Mouse (Mus musculus) liver, embryonic 14.5 days (tissue): ENCODE measurements around the gene Cela3a. TPM values are rescaled to one million over a fixed set of nuclear protein-coding genes. Genes with fewer than 3 reads are reported as not detected.

Source experiments
- ATAC-seq: fragments of 200-750 bp; cut with Nextera tagmentation; 2 replicates; pipeline ENCODE4 v1.8.0; 2017; ENCODE audit warnings: moderate number of reproducible peaks, mild to moderate bottlenecking, moderate library complexity; ENCODE audit not compliant: insufficient read depth
- DNase-seq, 3 experiments: peaks; one replicate each; pipeline ENCODE4 v3.0.0-alpha.2; 2012 to 2013; ENCODE audit warnings: low read depth in 3 of 3, low spot score in 3 of 3
- H3K27ac ChIP-seq: fragments of 300-500 bp; sonication (generic); 2 replicates; pipeline ENCODE4 v1.5.1; 2014; ENCODE audit warnings: moderate library complexity, mild to moderate bottlenecking, control low read depth, inconsistent platforms
- H3K27me3 ChIP-seq: fragments of 300-500 bp; sonication (generic); 2 replicates; pipeline ENCODE4 v1.6.1; 2014; ENCODE audit warnings: mild to moderate bottlenecking, low read length, moderate library complexity; ENCODE audit not compliant: control insufficient read depth, insufficient read depth
- H3K36me3 ChIP-seq: fragments of 300-500 bp; sonication (generic); replicated peaks from 2 replicates; pipeline ENCODE4 v1.6.1; 2014; ENCODE audit warnings: low read depth; ENCODE audit not compliant: control insufficient read depth, insufficient read depth
- H3K4me1 ChIP-seq, 2 experiments: fragments of 200-500 bp in 1 of 2; fragments of 300-500 bp in 1 of 2; sonication (generic) in 1 of 2; replicated peaks; 2 replicates each; pipeline ENCODE4 v1.6.1; 2012 to 2014; ENCODE audit warnings: antibody characterized with exemption in 1 of 2, inconsistent platforms in 1 of 2, low read length in 1 of 2; ENCODE audit not compliant: control insufficient read depth in 2 of 2, insufficient read depth in 2 of 2
- H3K4me2 ChIP-seq: fragments of 300-500 bp; sonication (generic); 2 replicates; pipeline ENCODE4 v1.6.1; 2014; ENCODE audit warnings: low read depth, mild to moderate bottlenecking, control low read depth, moderate library complexity
- H3K4me3 ChIP-seq, 2 experiments: fragments of 200-500 bp in 1 of 2; fragments of 300-500 bp in 1 of 2; sonication (generic) in 1 of 2; 2 replicates each; pipeline ENCODE4 v1.5.1; 2012 to 2014; ENCODE audit warnings: low read depth in 2 of 2, low read length in 2 of 2, mild to moderate bottlenecking in 2 of 2, control low read depth in 1 of 2, inconsistent platforms in 1 of 2, moderate library complexity in 1 of 2; ENCODE audit not compliant: insufficient read depth in 1 of 2
- H3K9ac ChIP-seq: fragments of 300-500 bp; sonication (generic); replicated peaks from 2 replicates; pipeline ENCODE4 v1.6.1; 2014; ENCODE audit warnings: mild to moderate bottlenecking, control low read depth, moderate library complexity
- H3K9me3 ChIP-seq: fragments of 300-500 bp; sonication (generic); 2 replicates; pipeline ENCODE4 v1.6.1; 2016; ENCODE audit warnings: low read length, mixed read lengths; ENCODE audit not compliant: control insufficient read depth
- CTCF ChIP-seq: IDR thresholded peaks from 2 replicates; pipeline ENCODE4 v1.5.1; 2016; ENCODE audit warnings: antibody characterized with exemption, low read depth, control low read depth
- EP300 ChIP-seq: IDR thresholded peaks from 2 replicates; pipeline ENCODE4 v1.6.1; 2016; ENCODE audit warnings: antibody characterized with exemption, low read depth
- WGBS: fragments of 180-500 bp; shearing (Covaris S2); extraction: QIAGEN DNeasy Blood & Tissue Kit; methylation state at CpG from one replicate; pipeline ENCODE4 v1.1.7; 2014; ENCODE audit not compliant: insufficient replicate concordance; 5-methylcytosine and 5-hydroxymethylcytosine counted together
- polyA plus RNA-seq, 2 experiments: library from polyadenylated mRNA; depleted of rRNA in 1 of 2; stranded (reverse) in 1 of 2; unstranded in 1 of 2; fragments of >200 nt; fragmentation: Nextera tagmentation in 1 of 2; extraction: Ambion mirVana in 1 of 2; gene quantifications; 2 replicates each; pipeline versions ENCODE4 v1.2.1 to v1.2.3; 2012 to 2014

Gene Cela3a
- polyA plus RNA-seq, 2 experiments: not detected

DNA sequence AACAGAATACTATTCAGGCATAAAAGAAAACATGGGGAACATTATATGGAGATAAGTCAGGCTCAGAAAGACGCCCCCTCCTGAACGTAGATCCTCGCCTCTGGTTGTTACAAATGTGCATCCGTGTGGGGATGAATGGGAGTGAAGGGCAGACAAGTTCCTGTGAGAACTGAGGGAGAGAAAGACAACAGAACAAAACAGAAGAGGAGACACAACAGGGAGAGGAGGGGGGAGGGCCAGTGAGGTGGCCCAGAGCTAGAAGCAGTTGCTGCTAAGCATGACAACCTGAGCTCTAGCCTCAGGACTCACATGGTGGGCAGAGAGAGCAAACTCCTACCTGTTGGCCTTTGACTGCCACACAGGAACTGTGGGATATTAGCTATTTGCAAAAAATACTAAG is 43.5 kb downstream of the Cela3a start:
- no peak for TF ChIP-seq EP300
- TF ChIP-seq CTCF: no peak
- ATAC-seq (no peak), DNase-seq (no peak)
- Histone ChIP-seq H3K4me1 (peaks cover 0 to 10% of the 10 kb centered on the region in 2 experiments; a peak in 2 of 4 replicates), H3K36me3 (no peaks in the 10 kb centered on the region), H3K9me3 (no peaks in the 10 kb centered on the region), H3K4me3 (no peak overlapping the region), H3K4me2 (no peak overlapping the region), H3K27me3 (no peaks in the 10 kb centered on the region), H3K27ac (no peak overlapping the region), H3K9ac (no peak overlapping the region)
- 71% methylated on average over 4 of the region's 4 CpGs for WGBS

DNA sequence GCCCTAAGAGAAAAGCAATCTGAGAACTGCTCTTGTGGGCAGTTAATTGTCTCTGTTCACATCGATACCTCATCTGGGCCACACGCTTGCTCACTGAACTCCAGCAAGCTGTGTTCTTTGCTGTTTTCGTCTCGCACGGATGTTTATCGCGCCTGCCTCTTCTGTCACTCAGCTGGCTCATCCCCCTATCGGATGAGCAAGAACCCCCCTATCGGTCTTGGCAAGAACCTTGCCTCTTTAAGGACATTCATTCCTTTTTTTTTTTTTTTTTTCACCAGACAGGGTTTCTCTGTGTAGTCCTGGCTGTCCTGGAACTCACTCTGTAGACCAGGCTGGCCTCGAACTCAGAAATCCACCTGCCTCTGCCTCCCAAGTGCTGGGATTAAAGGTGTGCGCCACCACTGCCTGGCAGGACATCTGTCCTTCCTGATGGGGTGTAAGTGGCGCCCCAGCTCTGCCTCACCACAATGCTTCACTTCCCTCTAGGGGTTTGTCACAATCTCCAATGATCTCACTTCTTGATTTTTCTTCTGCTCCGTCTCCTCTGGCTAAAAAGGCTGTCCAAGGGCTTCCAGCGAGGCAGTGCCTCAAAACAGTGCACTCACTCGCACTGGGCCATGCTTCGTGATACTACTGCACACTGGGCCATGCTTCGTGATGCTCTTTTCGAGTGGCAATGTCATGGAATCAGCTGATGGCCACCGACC is 44.1 kb downstream of the Cela3a start:
- TF ChIP-seq CTCF (0 out of 2 replicates have a peak, but pooled peaks have one; percentile 9), EP300 (no peak)
- H3K27me3 ChIP-seq: no peaks in the 10 kb centered on the region
- H3K36me3 ChIP-seq: no peaks in the 10 kb centered on the region
- ATAC-seq: no peak
- no peak overlapping the region for H3K4me2 ChIP-seq
- H3K9ac ChIP-seq: no peak overlapping the region
- no peaks in the 10 kb centered on the region for H3K9me3 ChIP-seq
- DNase-seq: no peak
- H3K4me3 ChIP-seq: no peak overlapping the region
- 59% methylated on average over 19 of the region's 19 CpGs for WGBS
- H3K4me1 ChIP-seq: peaks cover 0 to 10% of the 10 kb centered on the region in 2 experiments; a peak in 2 of 4 replicates
- H3K27ac ChIP-seq: no peak overlapping the region

DNA sequence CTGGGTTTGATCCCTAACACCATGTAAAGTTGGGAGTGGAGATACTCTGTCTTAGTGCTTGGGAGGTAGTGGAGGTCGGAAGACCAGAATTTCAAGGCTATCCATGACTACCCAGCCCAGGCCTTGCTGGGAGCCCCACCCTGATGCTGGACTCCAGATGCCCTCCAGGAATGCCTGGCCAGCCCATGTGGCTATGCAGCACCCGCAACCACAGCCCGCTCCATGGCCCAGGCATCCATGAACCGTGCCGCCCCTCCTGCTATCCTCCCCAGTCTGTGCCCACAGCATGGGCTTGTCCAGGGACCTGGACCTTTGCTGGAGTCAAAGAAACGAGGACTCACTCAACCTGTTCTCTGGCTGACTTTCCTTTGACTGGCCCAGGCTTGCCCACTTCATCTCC is 44.8 kb downstream of the Cela3a start:
- Histone ChIP-seq H3K27me3 (no peaks in the 10 kb centered on the region), H3K4me3 (no peak overlapping the region), H3K9ac (no peak overlapping the region), H3K4me1 (peaks cover 0 to 8% of the 10 kb centered on the region in 2 experiments; a peak in 2 of 4 replicates), H3K36me3 (no peaks in the 10 kb centered on the region), H3K27ac (no peak overlapping the region), H3K4me2 (no peak overlapping the region), H3K9me3 (no peaks in the 10 kb centered on the region)
- 78% methylated on average over 6 of the region's 6 CpGs for WGBS
- TF ChIP-seq EP300: no peak
- TF ChIP-seq CTCF: no peak
- no peak for DNase-seq
- ATAC-seq: no peak

DNA sequence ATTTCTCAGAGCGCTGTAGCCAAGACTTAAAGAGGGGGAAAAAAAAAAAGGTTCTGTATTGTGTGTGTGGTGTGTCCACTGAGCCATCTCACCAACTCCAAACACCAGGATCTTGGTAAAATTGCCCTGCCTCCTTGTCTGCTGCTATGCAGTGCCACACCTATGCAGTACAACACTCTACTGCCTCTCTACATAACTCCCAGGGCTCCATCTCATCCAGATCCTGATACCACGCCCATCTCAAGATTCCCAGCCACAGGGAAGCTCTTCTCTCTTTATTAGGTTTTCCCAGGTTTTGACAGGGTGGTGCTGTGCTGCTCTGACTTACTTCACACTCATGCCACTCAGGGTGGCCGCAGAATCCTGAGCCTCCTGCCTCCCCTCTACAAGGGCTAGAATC is 48.6 kb downstream of the Cela3a start:
- no peak overlapping the region for H3K4me2 ChIP-seq
- no peak overlapping the region for H3K27ac ChIP-seq
- no peak overlapping the region for H3K9ac ChIP-seq
- ATAC-seq: no peak
- H3K27me3 ChIP-seq: no peaks in the 10 kb centered on the region
- peaks cover 12 to 14% of the 10 kb centered on the region in 2 experiments for H3K4me1 ChIP-seq
- H3K4me3 ChIP-seq: no peak overlapping the region
- DNase-seq: no peak
- H3K36me3 ChIP-seq: no peaks in the 10 kb centered on the region
- no peaks in the 10 kb centered on the region for H3K9me3 ChIP-seq
- 64% methylated on average over 3 of the region's 3 CpGs for WGBS
- no peak for TF ChIP-seq EP300
- no peak for TF ChIP-seq CTCF

DNA sequence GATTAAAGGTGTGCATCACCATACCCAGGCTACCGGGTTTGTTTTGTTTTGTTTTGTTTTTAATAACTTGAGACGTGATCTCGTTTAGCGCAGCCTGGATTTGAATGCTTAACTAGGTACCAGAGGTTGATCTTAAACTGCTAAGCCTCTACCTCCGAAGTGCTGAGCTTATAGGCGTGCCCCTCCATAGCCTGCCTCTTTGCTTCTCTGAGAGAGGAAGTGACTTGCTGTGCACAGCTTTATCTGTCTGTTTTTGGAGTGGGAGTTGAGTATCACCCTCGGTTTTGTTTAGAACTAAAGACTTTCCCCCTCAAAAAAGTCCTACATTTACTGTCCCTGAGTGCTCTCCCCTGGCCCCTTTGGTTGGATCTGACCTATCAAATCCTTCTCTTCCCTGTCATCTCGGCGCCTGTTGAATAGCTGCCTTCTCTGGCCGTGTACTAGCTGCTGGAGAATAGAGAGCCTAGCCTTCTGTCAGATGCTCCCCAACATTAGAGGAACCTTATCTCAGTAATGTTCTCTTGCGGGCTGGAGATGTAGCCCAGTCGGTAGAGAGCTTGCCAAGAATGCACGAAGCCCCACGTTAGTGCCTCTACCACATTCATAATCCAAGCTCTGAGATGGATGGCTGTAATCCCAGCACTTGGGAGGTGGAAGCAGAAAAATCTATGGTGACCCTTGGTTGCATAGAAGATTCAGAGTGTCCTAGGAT is 51.1 kb downstream of the Cela3a start:
- DNase-seq: no peak
- H3K4me3 ChIP-seq: peak overlapping the region; percentile 16 to 98; a peak in 2 of 4 replicates
- WGBS: 18% methylated on average over 14 of the region's 14 CpGs
- TF ChIP-seq CTCF: no peak
- no peak for TF ChIP-seq EP300
- peak overlapping the region; percentile 28 for H3K9ac ChIP-seq
- H3K9me3 ChIP-seq: no peaks in the 10 kb centered on the region
- H3K27me3 ChIP-seq: no peaks in the 10 kb centered on the region
- H3K27ac ChIP-seq: peak overlapping the region; percentile 50
- H3K36me3 ChIP-seq: no peaks in the 10 kb centered on the region; the same call in 1 of the 2 replicates
- peaks cover 12 to 16% of the 10 kb centered on the region in 2 experiments for H3K4me1 ChIP-seq
- H3K4me2 ChIP-seq: peak overlapping the region; percentile 82
- no peak for ATAC-seq
